Mouse (Mus musculus) hindbrain, postnatal 0 days (tissue): Measurements from ENCODE around the gene Cdc26. TPM values are rescaled to one million over a fixed set of nuclear protein-coding genes. Genes with fewer than 3 reads are reported as not detected.

ENCODE experiments used
- ATAC-seq: fragments of 200-750 bp; cut with Nextera tagmentation; 2 replicates; pipeline ENCODE4 v1.8.0; 2017; ENCODE audit warnings: mild to moderate bottlenecking, moderate TSS enrichment, moderate library complexity
- DNase-seq: peaks from one replicate; pipeline ENCODE4 v3.0.0-alpha.2; 2015; ENCODE audit warnings: low spot score
- H3K27ac ChIP-seq: fragments of 300-500 bp; sonication (generic); 2 replicates; pipeline ENCODE4 v1.5.1; 2014; ENCODE audit warnings: mild to moderate bottlenecking
- H3K27me3 ChIP-seq: fragments of 300-500 bp; sonication (generic); 2 replicates; pipeline ENCODE4 v1.6.1; 2014; ENCODE audit warnings: low read length, mixed read lengths; ENCODE audit not compliant: insufficient read depth
- H3K36me3 ChIP-seq: fragments of 300-500 bp; sonication (generic); 2 replicates; pipeline ENCODE4 v1.6.1; 2014; ENCODE audit warnings: low read length, mixed read lengths; ENCODE audit not compliant: insufficient read depth
- H3K4me1 ChIP-seq: fragments of 300-500 bp; sonication (generic); 2 replicates; pipeline ENCODE4 v1.6.1; 2014; ENCODE audit warnings: antibody characterized with exemption, low read length, mixed read lengths; ENCODE audit not compliant: insufficient read depth
- H3K4me2 ChIP-seq: fragments of 300-500 bp; sonication (generic); 2 replicates; pipeline ENCODE4 v1.6.1; 2014; ENCODE audit warnings: low read depth, mild to moderate bottlenecking, low read length, moderate library complexity, mixed read lengths
- H3K4me3 ChIP-seq: fragments of 300-500 bp; sonication (generic); 2 replicates; pipeline ENCODE4 v1.5.1; 2014; ENCODE audit warnings: low read length
- H3K9ac ChIP-seq: fragments of 300-500 bp; sonication (generic); replicated peaks from 2 replicates; pipeline ENCODE4 v1.6.1; 2014; ENCODE audit warnings: mild to moderate bottlenecking, low read length, moderate library complexity, mixed read lengths
- H3K9me3 ChIP-seq: fragments of 300-500 bp; sonication (generic); 2 replicates; pipeline ENCODE4 v1.6.1; 2016; ENCODE audit warnings: low read length, mixed read lengths
- CTCF ChIP-seq: IDR thresholded peaks from 2 replicates; pipeline ENCODE4 v1.5.1; 2016; ENCODE audit warnings: antibody characterized with exemption, control low read depth, low read depth
- WGBS: fragments of 180-500 bp; shearing (Covaris S2); extraction: QIAGEN DNeasy Blood & Tissue Kit; methylation state at CpG from one replicate; pipeline ENCODE4 v1.1.7; 2014; 5-methylcytosine and 5-hydroxymethylcytosine counted together
- polyA plus RNA-seq: library from polyadenylated mRNA; unstranded; fragments of >200 nt; fragmentation: Nextera tagmentation; extraction: Ambion mirVana; gene quantifications from 2 replicates; pipeline ENCODE4 v1.2.1, GENCODE M21; 2015
- total RNA-seq: library from RNA; depleted of rRNA; stranded (reverse); fragments of >200 nt; gene quantifications from 2 replicates; pipeline ENCODE4 v1.2.3, GENCODE M21; 2014

Gene Cdc26
- total and polyA plus RNA-seq, 2 experiments from 2014 or later = 30.1 to 75.2 TPM

DNA sequence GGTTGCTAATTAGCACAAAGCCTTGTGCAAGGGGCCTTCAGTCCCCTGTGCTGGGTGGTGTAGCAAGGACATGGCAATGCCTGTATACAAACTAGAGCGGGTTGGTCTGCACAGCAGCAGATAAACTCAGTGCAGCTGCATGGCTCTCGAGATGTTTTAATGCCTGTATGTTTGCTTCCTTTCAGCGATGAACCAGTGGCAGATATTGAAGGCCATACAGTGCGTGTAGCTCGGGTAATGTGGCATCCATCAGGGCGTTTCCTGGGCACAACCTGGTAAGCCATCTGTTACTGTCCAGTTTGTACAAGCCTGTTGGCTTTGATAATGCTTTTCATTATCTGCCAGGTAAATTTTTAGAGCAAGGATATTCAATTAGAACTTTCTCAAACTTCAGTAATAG, 10.6 kb upstream of the Cdc26 start:
- TF ChIP-seq CTCF = no peak
- H3K9me3 ChIP-seq = no peaks in the 10 kb centered on the region

DNA sequence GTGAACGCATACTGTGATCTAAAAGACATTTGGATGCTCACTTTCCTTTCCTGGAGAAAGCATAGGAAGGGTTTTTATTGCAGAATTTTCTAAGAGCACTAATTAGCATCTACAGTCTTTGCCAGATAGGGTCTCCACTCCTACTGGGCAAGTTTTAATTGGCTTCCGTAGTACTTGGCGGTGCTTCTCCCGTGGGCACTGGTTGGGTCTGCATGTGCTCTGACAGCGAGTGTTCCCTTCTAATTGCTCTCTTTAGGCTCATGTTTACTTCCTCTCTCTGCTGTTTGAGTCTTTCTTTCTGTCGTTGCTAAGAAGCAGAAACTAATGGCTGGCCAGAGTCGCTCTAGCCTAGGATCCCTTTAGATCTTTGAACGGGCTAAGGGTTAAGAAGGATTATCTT, 10.0 kb upstream of the Cdc26 start:
- 81% methylated on average over 8 of the region's 8 CpGs for WGBS
- Histone ChIP-seq H3K9me3 (no peaks in the 10 kb centered on the region), H3K9ac (no peak overlapping the region), H3K4me1 (no peaks in the 10 kb centered on the region), H3K4me2 (no peak overlapping the region), H3K36me3 (peaks cover 85% of the 10 kb centered on the region), H3K4me3 (no peak overlapping the region), H3K27me3 (no peaks in the 10 kb centered on the region), H3K27ac (no peak overlapping the region)
- no peak for TF ChIP-seq CTCF
- ATAC-seq = no peak
- no peak for DNase-seq

More for the DNA sequence above, 10.6 kb upstream of the Cdc26 start:
- H3K36me3 ChIP-seq = peaks cover 86% of the 10 kb centered on the region
- H3K4me2 ChIP-seq = no peak overlapping the region
- H3K27me3 ChIP-seq = no peaks in the 10 kb centered on the region
- H3K9ac ChIP-seq = no peak overlapping the region
- H3K4me3 ChIP-seq = no peak overlapping the region
- no peak for ATAC-seq
- no peak overlapping the region for H3K27ac ChIP-seq
- WGBS = 94% methylated on average over 6 of the region's 6 CpGs
- no peaks in the 10 kb centered on the region for H3K4me1 ChIP-seq
- DNase-seq = no peak

DNA sequence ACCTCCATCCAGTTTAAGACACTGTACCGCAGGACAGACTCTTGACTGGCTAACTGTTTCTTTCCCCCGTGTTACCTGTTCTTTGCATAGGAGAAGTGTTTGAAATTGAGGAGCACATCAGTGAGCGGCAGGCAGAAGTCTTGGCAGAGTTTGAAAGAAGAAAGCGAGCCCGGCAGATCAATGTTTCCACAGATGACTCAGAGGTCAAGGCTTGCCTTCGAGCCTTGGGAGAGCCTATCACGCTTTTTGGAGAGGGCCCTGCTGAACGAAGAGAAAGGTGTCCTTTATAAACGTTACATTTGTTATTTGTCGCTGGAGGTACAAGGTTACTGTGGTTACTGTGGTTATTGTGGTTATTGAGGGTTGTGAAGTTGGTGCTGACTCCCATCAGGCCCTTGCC, 3.2 kb upstream of the Cdc26 start:
- Histone ChIP-seq H3K27me3 (no peaks in the 10 kb centered on the region), H3K9me3 (no peaks in the 10 kb centered on the region), H3K4me3 (no peak overlapping the region), H3K9ac (no peak overlapping the region), H3K4me2 (no peak overlapping the region), H3K27ac (no peak overlapping the region), H3K4me1 (0 out of 2 replicates have a peak, but pooled peaks cover 9% of the 10 kb centered on the region), H3K36me3 (peaks cover 43% of the 10 kb centered on the region)
- no peak for TF ChIP-seq CTCF
- WGBS = 94% methylated on average over 10 of the region's 10 CpGs
- no peak for ATAC-seq
- DNase-seq = no peak

DNA sequence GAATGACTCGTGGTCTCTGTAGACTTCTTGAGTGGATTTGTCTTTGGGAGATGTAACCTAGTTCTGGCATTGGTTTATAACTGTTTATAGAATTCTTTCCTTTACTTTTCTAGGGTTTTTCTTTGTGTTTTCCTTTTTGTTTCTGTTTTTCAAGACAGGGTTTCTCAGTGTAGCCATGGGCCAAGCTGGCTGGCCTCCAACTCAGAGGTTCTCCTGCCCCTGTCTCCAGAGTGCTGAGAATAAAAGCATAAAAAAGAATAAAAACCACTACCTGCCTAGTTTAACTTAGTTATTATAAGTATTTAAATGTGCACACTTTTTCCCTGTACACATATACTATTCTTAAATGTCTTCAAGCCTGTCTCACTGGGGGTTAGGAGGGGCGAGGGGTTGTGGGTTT, 1.9 kb upstream of the Cdc26 start:
- Histone ChIP-seq H3K4me2 (peak overlapping the region; percentile 69; the same call in 1 of the 2 replicates), H3K27me3 (no peaks in the 10 kb centered on the region)
- ATAC-seq = no peak

DNA sequence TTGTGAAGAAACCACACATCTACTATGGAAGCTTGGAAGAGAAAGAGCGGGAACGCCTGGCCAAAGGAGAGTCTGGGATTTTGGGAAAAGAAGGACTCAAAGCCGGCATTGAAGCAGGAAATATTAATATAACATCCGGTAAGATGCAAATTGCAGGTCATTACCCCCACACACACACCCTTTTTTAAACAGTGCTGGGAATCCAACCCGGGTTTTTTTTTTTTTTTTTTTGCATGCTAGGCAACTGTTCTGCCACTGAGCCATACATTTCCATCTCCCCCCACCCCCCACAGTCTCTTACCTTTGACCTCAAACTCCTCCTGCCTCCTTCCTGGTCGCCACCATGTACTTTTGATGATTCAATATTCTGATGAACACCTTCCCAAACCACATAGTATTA, 1.2 kb upstream of the Cdc26 start:
- Histone ChIP-seq H3K4me1 (0 out of 2 replicates have a peak, but pooled peaks cover 18% of the 10 kb centered on the region), H3K9me3 (no peaks in the 10 kb centered on the region), H3K9ac (peak overlapping the region; percentile 64), H3K36me3 (peaks cover 24% of the 10 kb centered on the region; the same call in 1 of the 2 replicates), H3K27ac (peak overlapping the region; percentile 79; the same call in 1 of the 2 replicates), H3K27me3 (no peaks in the 10 kb centered on the region), H3K4me2 (peak overlapping the region; percentile 69), H3K4me3 (peak overlapping the region; percentile 64)
- no peak for TF ChIP-seq CTCF
- DNase-seq = no peak
- no peak for ATAC-seq
- 44% methylated on average over 6 of the region's 6 CpGs for WGBS

More for the DNA sequence above, 1.9 kb upstream of the Cdc26 start:
- Histone ChIP-seq H3K9ac (no peak overlapping the region), H3K4me1 (0 out of 2 replicates have a peak, but pooled peaks cover 18% of the 10 kb centered on the region), H3K4me3 (0 out of 2 replicates have a peak overlapping the region, but pooled peaks have one; percentile 64), H3K36me3 (peaks cover 31% of the 10 kb centered on the region; the same call in 1 of the 2 replicates), H3K27ac (no peak overlapping the region), H3K9me3 (no peaks in the 10 kb centered on the region)
- no peak for TF ChIP-seq CTCF
- no peak for DNase-seq
- 93% methylated on average over 2 of the region's 2 CpGs for WGBS

DNA sequence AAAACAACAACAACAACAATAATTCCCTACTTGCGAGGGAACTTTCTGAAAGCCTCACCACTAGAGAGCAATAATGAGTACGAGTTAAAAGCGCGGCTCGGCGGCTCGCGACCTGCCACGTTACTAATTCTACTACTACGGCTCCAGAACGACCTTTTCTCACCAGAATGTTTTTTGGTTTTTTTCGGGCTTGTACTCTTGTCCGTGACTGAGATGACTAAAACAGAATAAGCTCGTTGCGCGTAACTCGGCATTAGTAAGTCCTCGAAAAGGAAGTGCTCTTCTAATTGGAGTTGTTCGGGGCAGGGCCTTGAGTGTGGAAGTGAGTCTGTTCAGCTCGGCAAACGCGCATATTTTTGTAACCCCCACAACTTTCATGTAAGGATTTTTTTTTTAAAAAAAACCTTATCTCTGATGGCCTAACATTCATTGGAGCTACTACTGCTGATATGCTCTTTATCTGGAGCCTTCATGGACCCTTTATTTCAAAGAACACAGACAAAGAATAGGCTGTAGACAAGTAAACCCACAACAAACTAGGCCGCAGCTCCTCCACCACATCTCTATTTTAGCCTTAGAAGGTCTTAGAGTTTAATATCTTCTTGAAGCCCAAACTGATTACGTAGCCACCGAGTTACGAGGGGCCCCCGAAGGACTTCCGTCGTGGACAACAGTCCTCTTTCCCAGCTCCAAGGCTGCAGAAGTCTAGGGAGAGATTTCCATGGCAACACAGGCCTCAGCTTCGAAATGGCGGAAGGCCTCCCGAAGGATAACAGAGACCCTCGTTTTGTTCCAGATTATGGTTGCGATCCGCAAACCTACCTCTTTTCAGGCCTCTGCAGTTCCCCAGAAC, 486 bp downstream of the Cdc26 start:
- peak overlapping the region; percentile 82 for H3K27ac ChIP-seq
- ATAC-seq (peak; percentile 74), DNase-seq (peak; percentile 76)
- H3K4me1 ChIP-seq = 0 out of 2 replicates have a peak, but pooled peaks cover 18% of the 10 kb centered on the region
- H3K4me2 ChIP-seq = peak overlapping the region; percentile 61
- peak; percentile 66 for TF ChIP-seq CTCF
- H3K27me3 ChIP-seq = no peaks in the 10 kb centered on the region
- WGBS = under 1% methylated on average over 35 of the region's 35 CpGs
- peak overlapping the region; percentile 64 for H3K4me3 ChIP-seq
- H3K36me3 ChIP-seq = peaks cover 16% of the 10 kb centered on the region; the same call in 1 of the 2 replicates
- H3K9ac ChIP-seq = peak overlapping the region; percentile 64
- no peaks in the 10 kb centered on the region for H3K9me3 ChIP-seq
